Mouse (Mus musculus) stomach, embryonic 16.5 days (tissue): ENCODE measurements around the gene 1700030J22Rik. TPM values are rescaled to one million over a fixed set of nuclear protein-coding genes. Genes with fewer than 3 reads are reported as not detected.

ENCODE experiments used
- ATAC-seq: fragments of 200-750 bp; cut with Nextera tagmentation; 2 replicates; pipeline ENCODE4 v1.8.0; 2017; ENCODE audit warnings: moderate number of reproducible peaks, moderate TSS enrichment; ENCODE audit not compliant: insufficient read depth, low FRiP score
- H3K27ac ChIP-seq: fragments of 300-500 bp; sonication (generic); 2 replicates; pipeline ENCODE4 v1.5.1; 2014; ENCODE audit warnings: low read length
- H3K27me3 ChIP-seq: fragments of 300-500 bp; sonication (generic); 2 replicates; pipeline ENCODE4 v1.6.1; 2014; ENCODE audit warnings: low read length, control low read depth, mixed read lengths; ENCODE audit not compliant: control insufficient read depth, insufficient read depth
- H3K36me3 ChIP-seq: fragments of 300-500 bp; sonication (generic); 2 replicates; pipeline ENCODE4 v1.6.1; 2014; ENCODE audit warnings: low read length; ENCODE audit not compliant: control insufficient read depth, insufficient read depth
- H3K4me1 ChIP-seq: fragments of 300-500 bp; sonication (generic); 2 replicates; pipeline ENCODE4 v1.6.1; 2014; ENCODE audit warnings: low read length, control low read depth, mixed read lengths; ENCODE audit not compliant: control insufficient read depth, insufficient read depth
- H3K4me2 ChIP-seq: fragments of 300-500 bp; sonication (generic); 2 replicates; pipeline ENCODE4 v1.6.1; 2014; ENCODE audit warnings: low read depth, low read length, mixed read lengths
- H3K4me3 ChIP-seq: fragments of 300-500 bp; sonication (generic); replicated peaks from 2 replicates; pipeline ENCODE4 v1.5.1; 2014; ENCODE audit warnings: mild to moderate bottlenecking, low read length
- H3K9ac ChIP-seq: fragments of 300-500 bp; sonication (generic); 2 replicates; pipeline ENCODE4 v1.6.1; 2014; ENCODE audit warnings: low read length
- H3K9me3 ChIP-seq: fragments of 300-500 bp; sonication (generic); replicated peaks from 2 replicates; pipeline ENCODE4 v1.6.1; 2016; ENCODE audit warnings: low read length, control low read depth; ENCODE audit not compliant: control insufficient read depth
- WGBS: fragments of 180-500 bp; shearing (Covaris S2); extraction: QIAGEN DNeasy Blood & Tissue Kit; methylation state at CpG from one replicate; pipeline ENCODE4 v1.1.7; 2014; 5-methylcytosine and 5-hydroxymethylcytosine counted together
- polyA plus RNA-seq: library from polyadenylated mRNA; unstranded; fragments of >200 nt; fragmentation: Nextera tagmentation; extraction: Ambion mirVana; gene quantifications from 2 replicates; pipeline ENCODE4 v1.2.1, GENCODE M21; 2015

Gene 1700030J22Rik
- polyA plus RNA-seq, 1 experiment from 2014 or later, result 1.3 TPM

GRCm38 (mm10) chr8:116927880-116928279, 50.9 kb downstream of the 1700030J22Rik start:
- Histone ChIP-seq H3K4me2 (no peak overlapping the region), H3K36me3 (0 out of 2 replicates have a peak, but pooled peaks cover 2% of the 10 kb centered on the region), H3K4me3 (no peak overlapping the region), H3K9me3 (no peaks in the 10 kb centered on the region), H3K9ac (no peak overlapping the region), H3K4me1 (no peaks in the 10 kb centered on the region), H3K27ac (no peak overlapping the region), H3K27me3 (no peaks in the 10 kb centered on the region)
- WGBS, result 79% methylated on average over 9 of the region's 9 CpGs
- ATAC-seq, result no peak

- no peak overlapping the region for H3K9ac ChIP-seq
- 0 out of 2 replicates have a peak, but pooled peaks cover 2% of the 10 kb centered on the region for H3K36me3 ChIP-seq
- H3K4me2 ChIP-seq, result no peak overlapping the region
- no peaks in the 10 kb centered on the region for H3K27me3 ChIP-seq
- peaks cover 8% of the 10 kb centered on the region for H3K4me1 ChIP-seq
- WGBS, result 91% methylated on average over 8 of the region's 8 CpGs
- no peak for ATAC-seq
- H3K4me3 ChIP-seq, result no peak overlapping the region
- no peak overlapping the region for H3K27ac ChIP-seq
- no peaks in the 10 kb centered on the region for H3K9me3 ChIP-seq
Observed at GRCm38 (mm10) chr8:116923526-116923925, 55.2 kb downstream of the 1700030J22Rik start.

GRCm38 (mm10) chr8:116922060-116922757, 56.5 kb downstream of the 1700030J22Rik start:
- Histone ChIP-seq H3K9ac (peak overlapping the region; percentile 85), H3K27me3 (no peaks in the 10 kb centered on the region), H3K36me3 (0 out of 2 replicates have a peak, but pooled peaks cover 2% of the 10 kb centered on the region), H3K27ac (peak overlapping the region; percentile 78), H3K4me2 (peak overlapping the region; percentile 56), H3K9me3 (no peaks in the 10 kb centered on the region), H3K4me3 (peak overlapping the region; percentile 84), H3K4me1 (peaks cover 8% of the 10 kb centered on the region)
- 26% methylated on average over 17 of the region's 17 CpGs for WGBS
- ATAC-seq, result no peak

- H3K4me1 ChIP-seq, result peaks cover 8% of the 10 kb centered on the region
- peak; percentile 96 for ATAC-seq
- peak within 1 kb of the TSS; percentile 85 for H3K9ac ChIP-seq
- no peaks in the 10 kb centered on the region for H3K36me3 ChIP-seq
- H3K27ac ChIP-seq, result peak within 1 kb of the TSS; percentile 78
- no peaks in the 10 kb centered on the region for H3K9me3 ChIP-seq
- peak within 1 kb of the TSS; percentile 56 for H3K4me2 ChIP-seq
- no peaks in the 10 kb centered on the region for H3K27me3 ChIP-seq
- under 1% methylated on average over 57 of the region's 57 CpGs for WGBS
- peak within 1 kb of the TSS; percentile 84 for H3K4me3 ChIP-seq
Observed at GRCm38 (mm10) chr8:116921337-116922059, 57.3 kb downstream of the 1700030J22Rik start, which contains the start of the genes Cmc2 and Cenpn. Gene Cmc2, minus strand, starts transcription at chr8:116921455. Gene Cenpn, plus strand, starts transcription at chr8:116921730.

- peaks cover 8% of the 10 kb centered on the region for H3K4me1 ChIP-seq
- peak overlapping the region; percentile 56 for H3K4me2 ChIP-seq
- no peaks in the 10 kb centered on the region for H3K9me3 ChIP-seq
- H3K27ac ChIP-seq, result peak overlapping the region; percentile 78
- H3K36me3 ChIP-seq, result no peaks in the 10 kb centered on the region
- H3K27me3 ChIP-seq, result no peaks in the 10 kb centered on the region
- H3K4me3 ChIP-seq, result peak overlapping the region; percentile 84
- peak overlapping the region; percentile 85 for H3K9ac ChIP-seq
- WGBS, result under 1% methylated on average over 22 of the region's 22 CpGs
- ATAC-seq, result peak; percentile 52
Observed at GRCm38 (mm10) chr8:116921005-116921336, 57.8 kb downstream of the 1700030J22Rik start.

Other genes starting within 250 kb of the 1700030J22Rik start
- gene Cdyl2, start 246.0 kb downstream of the 1700030J22Rik start, polyA plus RNA-seq, result 4.1 and 4.4 TPM in 2 replicates
- gene Cmc2, start 57.5 kb downstream of the 1700030J22Rik start, polyA plus RNA-seq, result 62.3 and 72.0 TPM in 2 replicates
- 27.9 and 28.1 TPM in 2 replicates for gene Cenpn, start 57.2 kb downstream of the 1700030J22Rik start, polyA plus RNA-seq
- gene Atmin, start 35.6 kb downstream of the 1700030J22Rik start, polyA plus RNA-seq, result 9.0 and 9.6 TPM in 2 replicates
- 118 and 130 TPM in 2 replicates for gene Gcsh, start 14.6 kb upstream of the 1700030J22Rik start, polyA plus RNA-seq
- 0.48 and 0.71 TPM in 2 replicates for gene Pkd1l2, start 103.5 kb upstream of the 1700030J22Rik start, polyA plus RNA-seq
- 0.92 and 1.2 TPM in 2 replicates for gene Bco1, start 116.9 kb upstream of the 1700030J22Rik start, polyA plus RNA-seq
- gene Gan, start 179.2 kb upstream of the 1700030J22Rik start, polyA plus RNA-seq, result 2.2 TPM in 2 replicates